Mouse (Mus musculus) MEL (cell line): Measurements from ENCODE around the gene Mov10l1.

ENCODE experiments used
- CTCF ChIP-seq, 3 experiments: IDR thresholded peaks in 2 of 3; conservative IDR thresholded peaks in 1 of 3; 2 replicates each; pipeline ENCODE4 v1.5.1; 2011 to 2012; ENCODE audit warnings: low read length in 3 of 3, low read depth in 2 of 3, mild to moderate bottlenecking in 2 of 3, improper control_type of control experiment in 1 of 3, inconsistent platforms in 1 of 3, mixed read lengths in 1 of 3, moderate library complexity in 1 of 3; ENCODE audit not compliant: control insufficient read depth in 1 of 3, insufficient read depth in 1 of 3, poor library complexity in 1 of 3, severe bottlenecking in 1 of 3
- GABPA ChIP-seq: IDR thresholded peaks from 2 replicates; pipeline ENCODE4 v1.6.1; 2012; ENCODE audit warnings: low read depth, mild to moderate bottlenecking, inconsistent platforms, low read length, improper control_type of control experiment, moderate library complexity
- JUND ChIP-seq: IDR thresholded peaks from 2 replicates; pipeline ENCODE4 v1.6.1; 2011; ENCODE audit warnings: low read depth, mild to moderate bottlenecking, improper control_type of control experiment, low read length
- MAX ChIP-seq: IDR thresholded peaks from 2 replicates; pipeline ENCODE4 v1.6.1; 2011; ENCODE audit warnings: low read length, improper control_type of control experiment
- TAL1 ChIP-seq: IDR thresholded peaks from 2 replicates; pipeline ENCODE4 v1.6.1; 2012; ENCODE audit warnings: mild to moderate bottlenecking, inconsistent platforms, low read length, moderate library complexity, mixed read lengths
- TCF12 ChIP-seq: IDR thresholded peaks from 2 replicates; pipeline ENCODE4 v1.6.1; 2014; ENCODE audit warnings: low read depth, mild to moderate bottlenecking, inconsistent platforms, low read length, improper control_type of control experiment, moderate library complexity
- USF1 ChIP-seq: IDR thresholded peaks from 2 replicates; pipeline ENCODE4 v1.6.1; 2014; ENCODE audit warnings: low read depth, mild to moderate bottlenecking, inconsistent platforms, low read length, improper control_type of control experiment, moderate library complexity
- ZC3H11A ChIP-seq: IDR thresholded peaks from 2 replicates; pipeline ENCODE4 v1.6.1; 2012; ENCODE audit warnings: low read depth, mild to moderate bottlenecking, inconsistent platforms, low read length, improper control_type of control experiment

DNA sequence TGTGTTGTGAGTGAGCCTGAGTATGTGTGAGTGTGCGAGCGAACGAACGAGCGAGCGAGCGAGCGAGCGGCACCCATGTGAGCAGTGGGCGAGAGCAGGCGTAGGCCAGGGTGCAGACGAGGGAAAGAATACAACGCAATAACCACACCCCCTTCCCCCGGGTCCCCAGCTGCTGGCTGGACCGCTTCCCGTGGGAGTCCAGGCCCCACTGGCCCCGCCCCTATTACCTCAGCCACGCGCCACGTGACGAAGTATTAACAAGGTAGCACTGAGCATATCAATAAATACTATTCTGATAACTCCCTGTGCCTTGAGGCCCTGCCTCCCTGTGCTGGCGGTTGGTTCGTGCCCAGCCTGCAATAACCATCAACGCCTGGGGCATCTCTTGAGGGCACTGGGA lies 87.9 kb downstream of the Mov10l1 start:
- no peak for TF ChIP-seq USF1
- no peak for TF ChIP-seq GABPA
- TF ChIP-seq CTCF (IDR thresholded peaks at IDR 0.05 in 2 of 3, conservative IDR thresholded peaks at IDR 0.05 in 1 of 3; ENCODE audit: control insufficient read depth in 1 of 3, insufficient read depth in 1 of 3, low read depth in 2 of 3, low read length in 3 of 3, poor library complexity in 1 of 3, severe bottlenecking in 1 of 3) = no peak
- no peak for TF ChIP-seq TCF12
- TF ChIP-seq TAL1 = no peak
- TF ChIP-seq ZC3H11A = no peak
- TF ChIP-seq MAX = no peak
- no peak for TF ChIP-seq JUND
